Mouse (Mus musculus): Measurements from ENCODE around the gene Gpr68.

Gpr68 gene

DNA sequence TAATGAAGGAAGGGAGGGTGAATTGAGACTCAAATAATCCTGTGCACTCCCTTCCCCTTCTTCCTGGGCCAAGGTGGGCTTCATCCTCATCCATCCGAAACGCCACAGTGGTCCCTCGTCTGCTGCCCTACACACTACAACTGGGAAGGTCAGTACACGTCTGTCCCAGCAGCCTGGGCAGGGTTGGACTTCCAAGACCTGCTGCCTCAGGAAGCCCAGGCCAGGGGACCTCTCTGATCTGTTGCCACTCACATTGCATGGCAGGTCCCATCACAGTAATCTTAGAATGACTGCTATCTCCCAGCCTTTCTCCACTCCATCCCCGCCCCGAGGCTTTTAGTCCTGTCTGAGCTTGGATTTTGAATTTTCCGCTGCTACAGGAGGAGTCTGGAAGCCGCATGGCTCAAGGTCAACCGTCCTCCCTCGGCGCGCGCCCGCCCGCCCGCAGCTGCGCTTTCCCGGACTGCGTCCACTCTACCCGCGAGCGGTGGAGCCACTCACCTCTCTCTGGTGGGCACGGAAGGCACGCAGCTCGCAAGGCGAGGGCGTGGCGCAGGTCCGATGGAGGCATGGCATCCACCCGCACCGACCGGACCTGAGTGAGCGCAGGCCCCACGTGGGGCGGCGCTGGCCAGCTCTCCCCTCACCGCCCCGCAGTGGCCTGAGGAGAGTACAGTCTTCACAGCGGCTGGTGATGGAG, at the start of gene Gpr68:
Gpr68 (minus strand) TSS at position 601 of the 700 bp plus-strand sequence.
- no peak for DNase-seq (ENCODE audit: low read depth, low spot score)

DNA sequence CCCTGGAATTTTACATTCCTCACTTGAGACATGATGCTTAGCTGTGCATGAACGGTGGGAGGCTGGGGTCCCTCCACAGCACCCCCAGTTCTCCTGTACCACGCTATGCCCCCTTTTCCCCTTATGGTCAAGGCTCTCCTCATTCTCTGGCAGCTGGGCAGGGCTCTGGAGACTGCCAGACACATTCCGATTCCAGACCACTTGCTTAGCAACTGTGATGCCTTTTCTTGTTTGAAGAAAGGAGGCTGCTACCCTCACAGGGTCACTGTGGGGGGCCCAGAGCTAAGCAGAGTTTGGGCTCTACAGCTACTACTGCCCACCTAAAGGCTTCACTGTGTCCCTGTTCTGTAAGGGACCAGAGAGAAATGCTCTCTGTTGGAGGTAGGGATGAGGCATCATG, 49.3 kb upstream of the Gpr68 start:
- DNase-seq (ENCODE audit: low read depth, low spot score): no peak

- no peak for DNase-seq (ENCODE audit: low read depth, low spot score)
Observed at GRCm38 (mm10) chr12:100956825-100957224, 48.8 kb upstream of the Gpr68 start.

DNA sequence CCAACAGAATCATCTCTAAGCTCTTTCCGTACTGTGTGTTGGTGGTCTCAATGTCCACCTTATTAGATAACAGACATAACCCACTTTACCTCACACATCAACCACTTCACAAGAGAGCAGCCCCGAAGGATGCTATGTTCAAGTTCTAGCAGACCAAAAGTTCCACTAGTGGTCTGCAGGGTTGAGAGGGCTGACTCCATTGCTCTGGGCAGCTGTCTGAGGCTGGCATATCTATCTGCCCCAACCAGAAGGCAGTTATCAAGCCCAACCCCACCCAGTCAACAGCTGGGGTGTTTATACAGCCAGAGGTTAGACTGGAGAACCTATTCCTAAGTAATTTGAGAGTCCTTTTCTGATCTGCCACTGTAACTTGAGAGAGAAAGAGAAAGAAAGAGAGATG, 48.0 kb upstream of the Gpr68 start:
- no peak for DNase-seq (ENCODE audit: low read depth, low spot score)

- no peak for DNase-seq (ENCODE audit: low read depth, low spot score)
Observed at GRCm38 (mm10) chr12:100953926-100954325, 45.9 kb upstream of the Gpr68 start.

GRCm38 (mm10) chr12:100952193-100952931, 44.4 kb upstream of the Gpr68 start:
- peak; percentile 73 for DNase-seq (ENCODE audit: low read depth, low spot score)

DNA sequence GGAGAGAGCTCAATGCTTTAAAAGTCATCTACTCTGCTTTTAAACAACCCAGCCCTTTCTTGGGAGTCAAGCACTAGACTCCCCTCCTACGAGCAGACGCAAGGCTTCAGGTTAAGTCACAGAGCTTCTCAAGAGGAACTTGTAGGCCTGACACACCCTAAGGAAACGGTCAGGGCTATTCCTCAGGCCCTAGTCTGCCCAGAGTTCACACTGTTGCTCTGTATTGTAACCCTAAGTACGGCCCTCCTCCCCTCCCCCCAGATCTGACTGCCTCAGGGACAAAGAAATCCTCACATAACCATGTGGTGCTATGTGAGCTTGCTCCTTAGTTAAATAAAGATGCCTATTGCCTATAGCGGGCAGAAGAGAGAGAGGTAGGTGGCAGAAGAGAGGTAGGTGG, 41.1 kb upstream of the Gpr68 start:
- DNase-seq (ENCODE audit: low read depth, low spot score): no peak

DNA sequence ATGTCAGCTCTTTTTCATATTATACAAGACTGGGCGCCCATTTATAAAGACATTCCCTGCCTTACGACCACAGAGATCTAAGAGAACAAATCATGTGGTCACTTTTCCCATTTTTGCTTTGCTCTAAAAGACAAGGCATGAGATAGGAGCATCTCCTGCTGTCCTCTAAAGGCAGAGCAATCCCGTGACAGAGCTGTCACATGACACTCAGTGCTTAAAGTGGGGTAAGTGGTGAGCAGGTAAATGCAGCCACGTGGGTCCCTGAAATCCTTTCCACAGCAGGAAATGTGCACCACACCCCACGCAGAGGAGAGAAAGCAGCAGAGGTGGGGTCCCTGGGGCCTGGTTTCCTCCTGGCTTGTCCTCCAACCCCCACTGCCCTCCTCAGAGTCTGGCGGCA, 40.0 kb upstream of the Gpr68 start:
- DNase-seq (ENCODE audit: low read depth, low spot score): no peak

- no peak for DNase-seq (ENCODE audit: low read depth, low spot score)
Observed at GRCm38 (mm10) chr12:100945948-100946347, 38.0 kb upstream of the Gpr68 start.

DNA sequence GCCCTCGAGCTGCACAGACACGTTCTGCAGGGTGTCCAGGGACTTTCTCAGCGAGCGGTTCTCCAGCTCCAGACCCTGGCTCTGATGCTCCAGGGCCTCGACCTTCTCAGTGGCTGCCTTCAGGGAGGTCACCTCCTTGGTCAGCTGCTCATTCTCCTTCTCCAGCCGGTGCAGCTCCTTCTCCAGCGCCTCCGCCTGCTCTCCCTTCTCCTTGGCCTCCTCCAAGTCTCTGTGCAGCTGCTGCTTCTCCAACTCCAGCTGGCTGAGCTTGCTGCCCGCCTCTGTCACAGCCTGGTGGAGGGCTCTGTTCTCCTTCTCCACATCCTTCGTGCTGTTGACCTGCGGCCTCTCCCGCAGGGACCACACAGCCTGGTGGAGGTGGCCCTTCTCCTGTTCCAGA, 37.5 kb upstream of the Gpr68 start:
- DNase-seq (ENCODE audit: low read depth, low spot score): no peak

- no peak for DNase-seq (ENCODE audit: low read depth, low spot score)
Observed at GRCm38 (mm10) chr12:100944921-100945336, 36.9 kb upstream of the Gpr68 start.

GRCm38 (mm10) chr12:100943146-100943545, 35.1 kb upstream of the Gpr68 start:
- no peak for DNase-seq (ENCODE audit: low read depth, low spot score)

- DNase-seq (ENCODE audit: low read depth, low spot score): no peak
Observed at GRCm38 (mm10) chr12:100941361-100941760, 33.4 kb upstream of the Gpr68 start.

DNA sequence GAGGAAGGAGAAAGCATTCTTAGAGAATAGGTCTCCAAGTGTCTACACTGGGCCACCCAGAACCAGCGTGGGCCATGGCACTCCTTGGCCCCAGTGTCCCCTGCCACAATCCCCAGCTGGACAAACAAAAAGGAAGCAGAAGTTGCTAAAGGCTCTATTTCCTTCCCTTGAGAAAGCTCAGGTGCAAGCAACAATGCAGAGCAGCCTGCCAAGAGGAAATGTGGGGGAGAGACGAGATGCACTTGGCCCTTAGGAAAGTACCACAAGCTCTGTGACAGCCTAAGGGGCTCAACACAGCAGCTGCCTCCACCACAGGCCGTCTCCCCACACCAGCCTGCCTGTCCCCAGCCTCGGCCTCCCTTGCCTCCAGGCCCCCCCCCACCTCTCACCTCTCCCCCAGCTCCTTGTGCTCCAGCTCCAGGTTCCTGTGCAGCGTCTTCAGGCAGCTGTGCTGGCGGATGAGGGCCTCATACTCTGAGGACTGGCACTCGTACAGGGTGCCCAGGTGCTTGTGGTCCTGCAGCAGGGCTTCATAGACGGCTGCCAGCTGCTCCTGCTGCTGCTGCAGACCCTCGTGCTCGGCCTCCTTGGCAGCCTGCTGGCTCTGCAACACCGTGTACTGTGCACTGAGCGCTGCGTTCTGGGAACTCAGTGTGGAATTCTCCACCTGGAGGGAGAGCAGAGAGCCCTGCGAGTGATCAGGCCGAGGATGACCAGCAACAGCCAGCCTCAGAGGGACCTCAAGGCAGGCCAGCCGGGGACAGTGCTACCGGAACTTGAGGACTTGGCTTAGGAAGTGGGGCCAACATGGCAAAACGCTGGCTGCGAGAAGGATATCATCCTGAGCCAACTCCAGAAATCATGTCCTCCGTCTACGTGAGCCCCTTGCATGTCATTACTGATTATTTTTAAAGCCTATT, 29.7 kb upstream of the Gpr68 start:
- DNase-seq (ENCODE audit: low read depth, low spot score): no peak

DNA sequence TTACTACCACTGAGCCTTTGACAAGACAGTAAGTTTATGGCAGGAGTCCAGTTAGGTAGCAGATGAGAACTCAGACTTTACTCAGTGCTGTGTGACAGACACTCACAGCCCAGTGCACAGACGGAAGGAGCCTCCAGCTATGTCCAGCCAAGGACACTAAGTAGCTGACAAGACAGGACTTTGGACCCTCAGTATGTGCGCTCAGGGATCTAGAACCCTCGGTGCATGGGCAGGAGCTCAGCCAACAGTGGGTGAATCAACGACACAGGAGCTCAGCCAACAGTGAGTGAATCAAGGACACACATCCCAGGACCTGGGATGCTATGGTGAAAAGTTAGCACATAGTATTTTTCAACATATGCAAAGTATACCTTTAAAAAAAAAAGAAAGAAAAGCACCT, 28.7 kb upstream of the Gpr68 start:
- DNase-seq (ENCODE audit: low read depth, low spot score): no peak

GRCm38 (mm10) chr12:100936116-100936515, 28.1 kb upstream of the Gpr68 start:
- DNase-seq (ENCODE audit: low read depth, low spot score): peak; percentile 76

- no peak for DNase-seq (ENCODE audit: low read depth, low spot score)
Observed at GRCm38 (mm10) chr12:100934796-100935195, 26.8 kb upstream of the Gpr68 start.

DNA sequence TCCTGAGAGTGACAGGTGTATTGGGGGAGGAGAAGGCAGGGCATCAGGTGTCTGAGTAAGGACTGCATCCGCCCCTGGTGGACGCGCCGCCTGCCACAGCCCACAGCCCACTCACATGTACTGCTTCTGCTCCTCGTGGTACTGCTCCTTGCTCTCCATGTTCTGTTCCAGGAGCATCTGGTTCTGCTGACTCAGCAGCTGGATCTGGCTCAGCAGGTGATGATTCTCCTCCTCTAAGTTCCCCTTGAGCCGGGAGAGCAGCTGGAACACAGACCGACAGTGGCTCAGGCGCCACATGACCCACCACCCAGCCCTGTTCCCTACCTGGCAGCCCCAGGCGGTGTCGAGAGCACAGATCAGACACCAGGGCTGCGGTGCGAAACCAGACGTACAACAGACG, 23.7 kb upstream of the Gpr68 start:
- DNase-seq (ENCODE audit: low read depth, low spot score): no peak

DNA sequence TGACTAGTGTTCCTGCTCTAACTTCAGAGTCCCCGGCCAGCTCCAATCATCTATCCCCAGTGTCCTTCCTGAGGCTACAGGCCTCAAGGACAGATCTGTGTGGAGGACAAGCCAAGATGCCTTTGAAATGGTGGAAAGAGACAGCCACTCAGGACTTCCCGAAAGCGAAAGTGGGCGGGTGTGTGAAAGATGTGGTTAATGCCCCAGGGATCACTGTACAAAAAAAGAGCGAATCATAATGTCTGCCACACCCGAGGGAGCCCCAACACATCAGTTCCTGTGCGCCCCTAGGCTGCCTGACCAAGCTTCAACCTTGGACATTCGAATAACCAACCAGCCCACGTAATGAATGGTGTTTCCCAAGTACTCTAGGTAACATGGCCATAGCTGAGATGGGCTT, 20.3 kb upstream of the Gpr68 start:
- peak; percentile 16 for DNase-seq (ENCODE audit: low read depth, low spot score)

DNA sequence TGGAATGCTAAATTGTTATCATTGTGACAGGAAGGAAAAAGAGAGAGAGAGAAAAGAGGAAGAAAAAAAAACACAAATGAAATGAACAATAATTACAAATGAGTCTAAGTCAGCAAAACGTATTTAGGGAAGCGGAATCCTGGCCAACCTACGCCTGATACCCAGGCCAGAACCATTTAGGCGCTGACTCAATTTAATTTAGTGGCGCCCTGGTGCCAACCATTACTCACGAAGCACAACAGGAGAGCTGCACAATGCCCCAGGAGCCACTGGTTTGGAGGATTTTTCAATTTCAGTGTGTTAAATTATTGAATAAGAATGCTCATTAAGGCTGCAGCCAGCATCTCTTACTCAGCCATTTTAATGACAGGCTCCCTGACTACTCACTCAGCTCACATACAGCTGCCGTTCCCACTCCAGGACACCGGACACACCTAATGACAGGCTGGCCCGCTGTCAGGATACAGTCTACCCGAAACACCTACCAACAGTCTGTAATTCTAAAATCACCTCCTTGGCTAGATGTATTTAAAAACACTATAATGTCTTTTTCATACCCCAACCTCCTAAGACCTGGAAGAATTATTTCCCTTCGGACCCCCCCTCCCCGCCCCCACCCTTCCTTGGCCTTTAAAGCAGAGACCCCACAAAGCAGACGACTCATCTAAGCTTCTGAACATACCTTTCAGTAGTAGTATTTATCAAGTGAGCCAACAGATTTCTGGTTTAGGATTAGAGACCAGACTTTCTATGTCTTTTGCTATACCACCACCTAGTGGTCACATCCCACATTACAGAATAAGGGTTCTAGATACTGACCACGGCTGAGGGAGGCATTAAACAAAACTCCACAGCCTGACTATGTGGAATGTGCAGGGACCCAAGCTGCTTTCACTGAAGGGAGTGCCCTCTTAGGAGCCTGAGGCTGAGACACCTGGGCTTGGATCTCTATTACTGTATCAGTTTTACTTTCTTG, 17.9 kb upstream of the Gpr68 start:
- peak; percentile 88 for DNase-seq (ENCODE audit: low read depth, low spot score)

All from 3T3-L1 (cell line).